Mouse (Mus musculus): ENCODE measurements around the gene Nudt9.

Nudt9 gene

GRCm38 (mm10) chr5:104036686-104037085 lies 9.4 kb upstream of the Nudt9 start:
- no peak for DNase-seq (ENCODE audit: low read depth, low spot score)

- DNase-seq (ENCODE audit: low read depth, low spot score), result no peak
Measured at GRCm38 (mm10) chr5:104039154-104039932, 6.8 kb upstream of the Nudt9 start.

GRCm38 (mm10) chr5:104042906-104043305 lies 3.2 kb upstream of the Nudt9 start:
- DNase-seq (ENCODE audit: low read depth, low spot score), result no peak

- DNase-seq (ENCODE audit: low read depth, low spot score), result no peak
Measured at GRCm38 (mm10) chr5:104043704-104044103, 2.4 kb upstream of the Nudt9 start.

GRCm38 (mm10) chr5:104047200-104048105 lies 1.3 kb downstream of the Nudt9 start:
- peak; percentile 39 for DNase-seq (ENCODE audit: low read depth, low spot score)

- DNase-seq (ENCODE audit: low read depth, low spot score), result no peak
Measured at GRCm38 (mm10) chr5:104048139-104048538, 2.0 kb downstream of the Nudt9 start.

GRCm38 (mm10) chr5:104052956-104053355 lies 6.8 kb downstream of the Nudt9 start:
- DNase-seq (ENCODE audit: low read depth, low spot score), result peak; percentile 56

- DNase-seq (ENCODE audit: low read depth, low spot score), result no peak
Measured at GRCm38 (mm10) chr5:104054938-104055337, 8.8 kb downstream of the Nudt9 start.

- no peak for DNase-seq (ENCODE audit: low read depth, low spot score)
Measured at GRCm38 (mm10) chr5:104055816-104056215, 9.7 kb downstream of the Nudt9 start.

GRCm38 (mm10) chr5:104056295-104056694 lies 10.2 kb downstream of the Nudt9 start:
- DNase-seq (ENCODE audit: low read depth, low spot score), result no peak

GRCm38 (mm10) chr5:104058021-104058420 lies 11.9 kb downstream of the Nudt9 start:
- no peak for DNase-seq (ENCODE audit: low read depth, low spot score)

GRCm38 (mm10) chr5:104059628-104060027 lies 13.5 kb downstream of the Nudt9 start:
- DNase-seq (ENCODE audit: low read depth, low spot score), result no peak

- DNase-seq (ENCODE audit: low read depth, low spot score), result no peak
Measured at GRCm38 (mm10) chr5:104060429-104060828, 14.3 kb downstream of the Nudt9 start.

GRCm38 (mm10) chr5:104061936-104062772 lies 16.0 kb downstream of the Nudt9 start:
- no peak for DNase-seq (ENCODE audit: low read depth, low spot score)

GRCm38 (mm10) chr5:104062773-104063551 lies 16.9 kb downstream of the Nudt9 start:
- DNase-seq (ENCODE audit: low read depth, low spot score), result peak; percentile 47

- DNase-seq (ENCODE audit: low read depth, low spot score), result no peak
Measured at GRCm38 (mm10) chr5:104068751-104069150, 22.6 kb downstream of the Nudt9 start.

- no peak for DNase-seq (ENCODE audit: low read depth, low spot score)
Measured at GRCm38 (mm10) chr5:104071048-104071447, 24.9 kb downstream of the Nudt9 start.

GRCm38 (mm10) chr5:104072272-104072886 lies 26.3 kb downstream of the Nudt9 start:
- no peak for DNase-seq (ENCODE audit: low read depth, low spot score)

- no peak for DNase-seq (ENCODE audit: low read depth, low spot score)
Measured at GRCm38 (mm10) chr5:104073602-104074001, 27.5 kb downstream of the Nudt9 start.

GRCm38 (mm10) chr5:104074388-104074787 lies 28.3 kb downstream of the Nudt9 start:
- DNase-seq (ENCODE audit: low read depth, low spot score), result no peak
